Mouse (Mus musculus) megakaryocyte-erythroid progenitor cell, adult 5-6 weeks (primary cell): ENCODE results near the gene Cldn13. TPM values are rescaled to one million over a fixed set of nuclear protein-coding genes. Genes with fewer than 3 reads are reported as not detected.

Experiments
- ATAC-seq: replicated peaks from 2 replicates; pipeline ENCODE4 v1.8.0; 2016; ENCODE audit warnings: mild to moderate bottlenecking, inconsistent platforms; ENCODE audit not compliant: severe bottlenecking, poor library complexity, low FRiP score, low TSS enrichment
- total RNA-seq, 2 experiments: library from RNA; stranded (forward) in 1 of 2; stranded (reverse) in 1 of 2; fragments of 200-1000, 215-1000 nt in 1 of 2; fragments of >200 nt in 1 of 2; fragmentation: Nextera tagmentation in 1 of 2; gene quantifications; 2 replicates each; pipeline ENCODE4 v1.2.3; 2014 to 2017

Gene Cldn13
- total RNA-seq, 2 experiments from 2014 or later = 123 to 177 TPM

DNA sequence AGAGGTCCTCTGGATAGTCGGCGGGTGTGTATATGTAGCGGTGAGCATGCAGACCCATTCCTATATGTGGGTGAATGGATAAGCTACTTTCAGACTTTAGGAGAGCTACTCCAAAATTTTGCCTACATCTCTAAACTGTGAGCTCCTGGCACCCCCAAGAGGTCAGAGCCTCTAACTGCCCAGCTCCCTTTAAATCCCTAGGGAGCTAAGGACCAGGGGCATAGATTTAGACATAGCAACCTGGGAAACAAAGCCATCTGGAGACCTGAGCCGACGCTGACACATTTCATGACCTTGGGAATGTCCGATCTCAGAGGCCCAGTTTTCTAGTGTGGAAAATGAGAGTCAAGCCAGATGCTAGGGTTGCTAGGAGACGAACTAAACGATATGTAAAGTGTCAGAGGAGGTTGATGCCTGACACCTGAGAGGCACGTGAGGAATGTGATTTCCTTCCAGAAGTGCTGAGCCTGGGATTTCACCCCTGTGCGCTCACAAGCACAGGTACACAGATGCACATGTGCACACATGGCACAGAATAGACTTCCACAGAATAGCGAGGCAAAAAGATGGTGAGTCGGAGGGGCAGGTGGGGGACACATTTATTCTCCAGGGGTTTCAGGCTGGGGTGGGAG, 14.2 kb downstream of the Cldn13 start:
- ATAC-seq = no peak

DNA sequence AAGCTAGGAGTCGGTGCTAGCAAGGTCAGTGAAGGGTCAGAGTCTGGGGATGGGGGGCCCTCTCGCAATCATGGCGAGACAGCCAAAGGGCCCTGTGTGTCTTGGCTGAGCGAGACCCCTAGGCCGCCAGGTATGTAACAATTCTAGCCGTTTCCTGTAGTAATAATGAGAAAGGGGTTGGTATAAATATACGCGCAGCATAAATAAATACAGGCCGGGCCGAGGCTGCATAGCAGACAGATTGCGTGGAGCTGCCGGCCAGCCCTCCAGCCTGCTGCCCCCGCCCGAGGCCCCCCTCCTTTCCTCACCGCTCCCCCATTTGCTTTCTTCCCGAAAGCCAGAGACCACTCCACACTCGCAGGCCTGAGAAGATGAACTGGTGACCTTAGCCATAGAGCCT, 17.7 kb downstream of the Cldn13 start:
- no peak for ATAC-seq

DNA sequence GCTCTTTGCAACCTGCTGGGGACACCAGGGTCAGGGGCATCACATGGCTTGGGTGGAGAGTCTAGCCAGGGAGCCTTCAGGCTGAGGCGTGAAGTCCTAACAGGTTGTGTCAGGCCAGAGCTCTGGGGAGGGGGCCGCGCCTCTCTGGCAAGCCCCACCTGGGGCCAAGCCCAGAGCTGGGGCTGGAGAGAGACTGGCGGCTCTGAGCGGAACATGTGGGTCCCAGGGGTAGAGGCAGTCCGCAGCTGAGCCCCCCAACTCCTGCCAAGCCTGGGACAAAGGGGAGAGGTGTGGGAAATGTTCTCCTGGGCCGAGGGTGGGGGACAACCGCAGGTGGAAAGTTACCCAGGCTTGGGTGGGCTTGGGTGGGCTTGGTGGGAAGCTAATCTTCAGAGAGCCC, 18.4 kb downstream of the Cldn13 start:
- ATAC-seq = no peak

DNA sequence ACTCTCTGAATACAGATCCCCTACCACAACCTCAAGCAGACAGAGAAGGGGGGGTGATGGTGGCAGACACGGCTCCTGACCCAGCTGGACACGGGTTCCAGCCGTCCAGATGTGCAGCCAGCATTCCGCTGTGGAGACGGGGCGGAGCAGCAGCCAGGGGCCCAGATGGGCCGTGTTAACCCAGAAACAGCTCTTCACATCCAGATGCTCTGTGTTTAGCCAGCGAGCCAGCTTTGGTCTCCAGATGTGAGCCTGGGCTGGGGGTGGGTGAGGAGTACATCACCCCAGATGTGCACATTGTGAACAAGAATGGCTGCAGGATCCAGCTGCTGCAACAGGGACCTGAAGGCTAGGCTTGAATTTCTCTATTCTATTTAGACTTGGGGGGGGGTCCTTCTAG, 20.0 kb downstream of the Cldn13 start:
- no peak for ATAC-seq

DNA sequence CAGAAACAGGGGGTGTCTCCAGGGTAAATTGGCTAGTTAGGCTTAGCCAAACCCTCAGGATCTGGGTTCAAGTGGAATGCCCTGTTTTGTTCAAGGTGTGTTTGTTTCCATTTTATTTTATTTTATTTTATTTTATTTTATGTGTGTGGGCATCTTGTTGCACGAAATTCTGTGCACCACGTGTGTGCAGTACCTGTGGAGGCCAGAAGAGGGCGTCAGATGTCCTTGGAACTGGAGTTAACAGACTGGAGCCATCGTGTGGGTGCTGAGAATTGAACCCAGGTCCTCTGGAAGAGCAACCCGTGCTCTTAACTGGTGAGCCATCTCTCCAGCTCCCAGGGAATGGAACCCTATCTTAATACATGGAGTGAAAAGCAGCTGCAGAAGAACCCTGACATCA, 22.6 kb downstream of the Cldn13 start:
- no peak for ATAC-seq

DNA sequence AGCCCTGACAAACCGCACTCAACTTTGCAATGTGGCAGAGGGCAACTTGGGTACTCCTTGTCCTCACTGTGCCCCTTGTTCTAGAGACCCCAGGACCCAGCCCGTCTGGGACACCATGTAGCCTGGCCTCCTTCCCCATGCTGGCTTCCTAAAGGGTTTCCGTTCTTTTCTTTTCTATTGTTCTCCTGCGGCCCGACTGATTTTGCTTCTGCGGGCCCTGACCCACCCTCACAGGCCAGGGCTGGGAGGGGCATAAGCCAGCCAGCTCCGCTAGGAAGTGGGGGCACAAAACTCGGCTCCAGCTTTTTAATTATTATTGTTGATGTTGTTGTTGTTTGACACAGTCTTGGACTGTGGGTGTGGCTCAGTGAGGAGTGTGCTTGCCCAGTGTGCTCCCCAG, 23.8 kb downstream of the Cldn13 start:
- no peak for ATAC-seq

DNA sequence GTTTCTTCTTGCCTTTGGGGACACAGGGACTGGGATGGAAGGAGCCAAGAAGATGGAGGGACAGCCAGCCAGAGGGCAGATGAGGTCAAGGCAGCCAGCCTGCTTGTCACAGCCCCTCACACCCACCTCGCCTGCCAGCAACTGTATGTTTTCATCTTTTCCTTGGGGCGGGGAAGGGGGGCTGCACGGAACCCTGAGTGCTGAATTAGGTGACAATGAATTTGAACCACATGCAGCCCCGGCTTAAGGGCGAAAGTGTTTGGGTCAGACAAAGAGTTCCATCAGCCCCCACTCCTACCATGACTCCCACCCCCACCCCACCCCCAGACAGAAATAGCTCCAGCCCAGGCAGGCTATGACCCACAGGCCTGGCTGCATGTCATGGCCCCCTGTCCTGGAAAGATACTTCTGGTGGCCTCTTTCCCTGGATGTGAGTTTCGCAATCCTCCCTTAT, 24.7 kb downstream of the Cldn13 start:
- ATAC-seq = no peak

DNA sequence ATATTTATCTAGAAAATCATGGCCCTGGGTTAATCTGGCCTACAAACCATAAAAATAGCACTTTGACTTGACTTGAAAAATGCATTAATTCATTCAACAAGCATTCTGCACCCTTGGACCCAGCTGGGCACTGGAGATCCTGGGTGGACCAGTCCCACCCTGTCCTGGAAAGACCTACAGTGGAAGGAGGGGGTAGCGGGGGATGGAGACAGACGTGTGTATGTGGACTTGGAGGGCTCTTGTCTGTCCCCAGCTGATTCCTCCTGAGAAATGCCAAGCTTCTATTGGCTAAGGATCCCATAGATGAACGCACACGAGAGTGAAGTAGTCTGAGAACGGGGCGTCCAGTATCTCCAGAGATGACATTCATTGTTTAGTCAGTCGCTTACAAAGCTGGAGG, 26.8 kb downstream of the Cldn13 start:
- ATAC-seq = no peak

DNA sequence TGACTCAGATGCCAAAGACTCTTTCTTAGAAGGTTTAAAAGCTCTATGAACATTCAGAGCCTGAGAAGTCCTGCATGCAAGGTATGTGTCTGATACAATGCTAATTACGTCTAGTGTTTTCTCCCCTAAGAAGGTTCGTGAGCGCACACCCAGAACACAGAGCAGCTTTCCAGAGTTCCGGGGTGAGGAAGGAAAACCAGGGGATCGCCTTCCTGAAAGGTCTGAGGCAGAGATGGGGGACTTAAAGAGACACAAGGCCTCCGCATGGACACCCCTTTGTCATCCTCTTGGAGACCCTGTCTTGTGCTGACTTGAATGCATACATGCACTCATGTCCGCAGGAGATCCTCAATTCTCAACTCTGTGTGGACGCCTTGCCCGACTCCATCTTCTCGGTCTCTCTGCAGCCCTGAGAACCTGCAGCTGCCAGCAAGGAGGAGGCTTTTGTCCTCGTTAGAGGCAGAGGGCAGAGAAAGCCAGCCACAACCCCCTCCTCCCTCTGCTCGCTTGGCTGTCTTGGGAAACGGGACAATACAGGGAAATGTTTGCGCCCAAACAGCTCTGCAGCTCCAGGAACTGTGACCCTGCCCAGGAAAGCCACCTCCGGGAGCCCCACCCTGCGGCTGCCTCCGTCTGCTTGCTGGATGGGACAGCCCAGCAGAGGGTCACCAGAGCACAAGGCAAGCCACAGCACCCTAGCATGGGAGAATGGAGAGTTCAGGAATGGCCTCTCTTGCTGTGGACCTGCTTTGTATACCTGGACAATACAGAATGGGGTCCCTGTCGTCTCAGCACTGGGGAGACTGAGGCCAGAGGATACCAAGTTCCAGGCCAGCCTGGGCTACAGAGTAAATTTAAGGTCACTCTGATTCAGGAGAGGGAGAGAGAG, 27.6 kb downstream of the Cldn13 start:
- no peak for ATAC-seq

DNA sequence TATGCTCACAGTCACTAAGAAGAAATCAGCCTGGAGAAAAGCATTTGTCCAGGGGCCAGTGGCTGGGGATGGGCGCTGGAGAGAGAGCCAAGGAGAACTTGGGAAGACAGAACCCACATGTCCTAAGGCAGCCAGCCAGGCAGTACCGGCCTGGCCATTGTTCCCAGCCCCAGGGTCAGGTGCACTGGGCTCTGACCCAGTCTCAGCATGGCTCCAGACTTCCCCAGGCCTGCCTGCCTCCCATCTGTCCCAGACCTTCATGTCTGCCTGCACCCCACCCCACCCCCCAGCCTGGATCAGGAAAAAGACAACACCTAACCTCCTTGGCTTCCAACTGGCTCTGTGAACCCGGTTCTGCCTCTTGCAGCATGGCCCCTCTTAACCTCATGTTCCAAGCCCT, 32.2 kb downstream of the Cldn13 start:
- ATAC-seq = no peak

DNA sequence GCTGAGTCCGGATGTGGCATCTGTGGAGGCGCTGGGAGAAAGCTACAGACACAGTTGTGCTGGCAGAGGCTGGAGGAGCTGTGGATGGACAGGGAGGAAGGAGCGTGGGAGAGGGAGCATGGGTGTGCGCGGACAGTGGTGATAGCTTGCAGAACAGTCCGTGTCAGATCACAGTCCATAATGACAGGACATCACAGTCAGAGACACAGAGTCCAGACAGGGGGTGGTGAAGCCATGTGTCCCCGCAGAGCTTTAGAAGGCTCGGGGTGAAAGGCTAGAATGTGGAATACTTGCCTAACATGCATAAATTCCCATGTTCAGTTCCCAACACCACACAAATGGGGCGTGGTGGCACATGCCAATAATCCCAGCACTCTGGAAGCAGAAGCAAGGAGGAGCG, 38.5 kb downstream of the Cldn13 start:
- peak; percentile 42; the same call in 1 of the 2 replicates for ATAC-seq

DNA sequence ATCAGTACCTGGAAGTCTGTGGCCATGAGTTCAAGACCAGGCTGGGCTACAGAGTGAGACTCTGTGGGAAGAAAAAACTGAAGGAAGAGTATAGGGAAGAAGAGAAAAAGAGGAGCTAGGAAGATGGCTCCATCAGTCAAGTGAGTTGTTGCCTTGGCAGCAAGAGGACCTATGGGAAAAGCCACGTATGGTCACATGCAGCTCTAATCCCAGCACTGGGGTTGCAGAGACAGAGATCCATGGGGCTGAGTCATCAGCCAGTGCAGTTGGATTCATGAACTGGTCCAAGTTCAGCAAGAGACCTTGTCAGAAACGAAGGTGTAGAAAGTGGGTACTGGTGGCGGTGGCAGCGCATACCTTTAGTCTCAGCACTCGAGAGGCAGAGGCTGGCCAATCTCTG, 40.1 kb downstream of the Cldn13 start:
- ATAC-seq = no peak

DNA sequence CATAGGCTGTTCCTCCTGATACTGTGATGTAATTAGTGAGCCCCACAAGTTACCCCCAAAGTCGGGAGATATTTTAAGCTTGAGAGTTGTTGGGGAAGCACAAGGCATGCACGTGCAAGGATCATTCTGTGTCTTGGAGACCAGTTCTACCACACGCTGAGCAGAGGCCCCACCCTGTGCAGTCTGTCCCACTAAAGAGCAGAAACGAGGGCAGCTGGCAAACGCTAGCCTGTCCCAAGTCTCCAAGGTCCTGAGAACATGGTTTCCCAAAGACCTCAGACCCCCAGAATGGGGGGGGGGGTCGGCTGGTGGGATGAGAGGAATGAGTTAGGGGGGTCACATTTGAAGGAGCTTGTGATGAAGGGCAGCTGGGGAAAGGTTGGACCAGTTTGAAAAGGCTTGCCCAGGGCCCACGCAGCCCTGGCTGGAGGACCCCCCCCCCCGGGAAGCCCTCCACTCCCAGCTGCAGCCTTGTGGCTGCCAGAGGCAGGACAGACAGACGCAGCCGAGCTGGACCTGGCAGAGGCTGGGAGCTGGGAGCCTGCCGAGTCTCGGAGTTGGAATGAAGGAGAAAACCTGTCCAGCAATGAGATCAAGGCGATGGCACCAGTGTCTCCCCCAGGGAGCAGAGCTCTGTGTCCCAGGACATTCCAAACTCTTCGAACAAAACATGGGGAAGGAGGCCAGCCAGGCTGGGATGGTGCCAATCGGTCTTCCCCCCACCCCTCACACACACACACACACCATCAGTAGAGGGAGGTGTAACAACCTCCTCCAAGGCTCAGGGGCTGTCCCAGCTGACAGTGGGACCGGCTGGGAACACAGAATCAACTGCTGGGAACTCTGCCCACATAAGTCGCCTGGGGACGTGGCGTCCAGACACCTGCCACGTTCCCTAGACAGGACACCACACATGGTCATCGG, 41.1 kb downstream of the Cldn13 start:
- ATAC-seq = no peak

DNA sequence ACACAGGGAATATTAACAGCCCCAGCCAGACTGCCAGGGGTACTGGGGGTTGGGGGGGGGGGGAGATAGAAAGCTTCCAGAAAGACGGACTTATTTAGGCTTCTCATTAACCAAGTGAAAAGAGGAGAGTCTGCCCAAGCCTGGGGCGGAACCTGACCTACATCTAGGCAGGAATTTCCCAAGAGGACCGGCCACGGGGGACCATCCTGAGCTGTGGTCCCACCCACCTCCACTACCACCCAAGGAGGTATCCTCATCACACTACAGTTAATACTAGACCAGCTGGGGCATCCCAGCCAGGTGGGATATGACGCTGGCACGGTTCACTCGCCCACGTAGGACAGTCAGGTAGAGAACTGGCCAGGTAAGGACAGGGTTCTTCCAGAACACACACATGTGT, 42.3 kb downstream of the Cldn13 start:
- ATAC-seq = no peak

DNA sequence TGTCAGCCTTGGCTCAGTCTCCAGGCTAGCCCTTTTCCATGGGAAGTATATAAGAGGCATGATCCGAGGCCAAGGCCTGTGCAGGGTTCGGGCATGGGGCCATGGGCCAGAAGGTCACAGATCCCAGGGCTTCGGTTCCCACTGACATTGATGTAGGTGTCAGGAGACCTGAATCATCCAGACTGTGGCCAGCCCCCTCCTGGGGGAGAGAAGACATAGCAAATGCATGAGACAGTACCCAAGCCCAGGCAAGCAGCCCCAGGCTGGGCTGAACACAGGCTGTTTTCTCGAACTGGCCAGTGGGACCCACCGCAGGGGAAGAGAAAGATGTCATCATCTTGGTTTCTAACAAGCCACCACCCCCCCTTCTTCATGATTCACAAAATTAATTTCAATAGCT, 42.7 kb downstream of the Cldn13 start:
- no peak for ATAC-seq

DNA sequence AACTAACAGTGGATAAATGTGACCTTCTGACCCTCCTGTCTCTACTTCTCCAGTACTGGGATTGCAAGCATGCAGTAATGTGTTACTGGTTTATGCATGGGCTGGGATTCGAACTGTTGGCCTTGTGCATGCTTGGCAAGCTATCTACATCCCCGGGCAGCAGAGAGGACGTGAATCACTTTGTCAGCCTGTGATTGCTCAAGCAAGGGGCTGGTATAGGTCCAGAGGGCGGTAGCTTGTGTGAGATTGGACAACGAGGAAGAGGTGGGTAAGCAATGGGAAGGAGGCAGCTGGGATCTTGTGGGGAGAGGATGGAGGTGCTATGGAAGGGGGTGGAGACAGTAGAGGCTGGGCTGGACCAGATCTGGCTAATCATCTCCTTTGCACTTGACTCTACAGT, 46.8 kb downstream of the Cldn13 start:
- no peak for ATAC-seq

DNA sequence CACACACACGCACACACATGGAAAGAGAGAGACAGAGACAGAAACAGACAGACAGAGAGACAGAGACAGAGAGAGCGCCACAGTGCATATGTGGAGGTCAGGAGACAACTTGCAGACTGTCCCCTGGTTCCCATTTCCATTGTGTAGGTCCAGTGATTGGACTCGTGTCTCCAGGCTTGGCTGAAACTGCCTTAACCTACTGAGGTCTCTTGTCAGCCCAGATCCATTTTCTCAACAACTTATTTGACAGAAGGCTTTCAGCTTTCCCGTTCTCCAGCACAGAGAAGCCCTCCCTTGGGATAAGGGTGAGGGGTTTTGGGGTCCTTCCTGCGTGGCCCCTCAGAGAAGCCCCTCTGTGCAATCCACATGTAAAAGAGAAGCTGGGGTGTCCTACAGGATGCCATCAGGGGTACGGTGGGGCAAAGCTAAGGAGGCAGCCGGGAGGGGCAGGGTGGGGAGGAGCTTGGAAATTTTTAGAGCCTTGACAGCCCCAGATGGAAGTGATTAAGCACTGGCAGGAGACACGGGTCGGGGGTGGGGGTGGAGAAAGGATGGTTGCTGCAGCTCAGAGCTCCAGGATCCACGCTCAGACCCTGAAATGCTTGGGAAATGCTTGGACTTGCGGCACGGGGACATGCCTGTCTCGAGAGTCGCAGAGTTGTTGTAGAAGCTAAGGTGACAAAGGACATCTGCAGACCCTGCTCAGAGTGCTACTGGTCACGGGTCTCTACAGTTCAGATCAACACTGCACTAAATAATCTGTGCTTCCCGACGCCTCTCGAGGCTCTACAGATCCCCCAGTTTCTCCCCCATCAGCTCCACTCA, 47.8 kb downstream of the Cldn13 start:
- no peak for ATAC-seq

DNA sequence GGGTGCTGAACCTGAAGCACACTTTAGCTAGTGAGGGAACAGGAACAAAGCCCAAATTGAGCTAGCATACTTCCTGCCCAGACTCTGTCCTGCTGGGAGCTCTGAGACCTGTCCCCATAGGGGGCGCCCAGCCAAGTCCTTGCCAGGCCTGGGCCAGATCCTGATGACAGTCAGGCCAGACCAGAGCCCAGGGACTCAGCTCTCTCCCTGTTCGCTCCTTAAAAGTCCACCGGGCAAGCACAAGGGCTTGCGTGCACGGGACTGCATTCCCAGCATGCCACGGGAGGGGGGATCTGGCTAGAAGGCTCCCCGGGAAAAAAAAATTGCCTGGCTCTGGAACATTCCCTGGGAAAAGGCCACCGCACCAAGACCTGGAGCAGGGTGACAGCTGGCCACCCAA, 50.2 kb downstream of the Cldn13 start:
- ATAC-seq = no peak
